Mouse (Mus musculus) left cerebral cortex, adult 18-20 months (tissue): ENCODE data around the gene Gm14569. TPM values are rescaled to one million over a fixed set of nuclear protein-coding genes. Genes with fewer than 3 reads are reported as not detected.

ENCODE experiments used
- microRNA-seq, 2 experiments: library from miRNA; unstranded; fragments of <30 nt; microRNA quantifications; one replicate each; pipeline ENCODE4 v1.2.0; 2021
- total RNA-seq, 2 experiments: library from RNA; stranded (reverse); gene quantifications; 2 replicates each; pipeline ENCODE4 v1.2.3; 2021

The Gm14569 gene
- total RNA-seq, 2 experiments from 2014 or later: 0.58 TPM; not detected in 1

Small RNA genes within 50 kb of the gene (microRNA-seq; reads per million reads assigned to microRNA genes)
- 0 reads per million in 2 experiments for gene Gm44485

Other genes with a start within 250 kb of the Gm14569 start
- gene Lonrf3, start 163.5 kb downstream of the Gm14569 start, total RNA-seq: 10 to 100 TPM; 17.5 to 24.4 TPM
- not detected for gene Gm6268, start 90.5 kb downstream of the Gm14569 start, total RNA-seq
- gene Pgrmc1, start 106.4 kb upstream of the Gm14569 start, total RNA-seq: 100 to 1,000 TPM; 288 to 323 TPM
- gene Akap17b, start 153.6 kb upstream of the Gm14569 start, total RNA-seq: 10 to 100 TPM; 13.5 to 13.6 TPM